Mouse (Mus musculus) myocyte (in vitro differentiated cells): ENCODE data around the gene Tmem189. TPM values are rescaled to one million over a fixed set of nuclear protein-coding genes. Genes with fewer than 3 reads are reported as not detected.

ENCODE experiments used
- H3K27me3 ChIP-seq: one replicate; pipeline ENCODE4 v1.6.1; 2011; ENCODE audit not compliant: control insufficient read depth, insufficient read depth, insufficient read length
- H3K36me3 ChIP-seq: one replicate; pipeline ENCODE4 v1.6.1; 2011; ENCODE audit not compliant: control insufficient read depth, insufficient read depth
- H3K4me2 ChIP-seq: one replicate; pipeline ENCODE4 v1.6.1; 2011; ENCODE audit warnings: low read depth, control low read depth
- H3K4me3 ChIP-seq: one replicate; pipeline ENCODE4 v1.5.1; 2011; ENCODE audit warnings: mild to moderate bottlenecking, control low read depth, moderate library complexity
- H3K79me2 ChIP-seq: one replicate; pipeline ENCODE4 v1.6.1; 2011; ENCODE audit not compliant: control insufficient read depth, insufficient read depth
- H3ac ChIP-seq: one replicate; pipeline ENCODE4 v1.6.1; 2011; ENCODE audit not compliant: control insufficient read depth, insufficient read length
- CEBPB ChIP-seq: IDR thresholded peaks from 2 replicates; pipeline ENCODE4 v1.6.1; 2011; ENCODE audit warnings: mild to moderate bottlenecking, moderate library complexity; ENCODE audit not compliant: poor library complexity, insufficient read depth, severe bottlenecking
- E2F4 ChIP-seq: IDR thresholded peaks from one replicate; pipeline ENCODE4 v1.6.1; 2011; ENCODE audit warnings: mild to moderate bottlenecking, control low read depth, moderate library complexity; ENCODE audit not compliant: insufficient read depth
- MAX ChIP-seq: IDR thresholded peaks from one replicate; pipeline ENCODE4 v1.6.1; 2011; ENCODE audit warnings: low read depth, mild to moderate bottlenecking, control low read depth
- MYOD1 ChIP-seq, 3 experiments: IDR thresholded peaks; one replicate each; pipeline ENCODE4 v1.6.1; 2011; ENCODE audit warnings: control low read depth in 2 of 3, low read depth in 2 of 3, mild to moderate bottlenecking in 2 of 3, moderate library complexity in 1 of 3; ENCODE audit not compliant: insufficient read length in 2 of 3, control insufficient read depth in 1 of 3
- MYOG ChIP-seq, 3 experiments: IDR thresholded peaks; one replicate each; pipeline ENCODE4 v1.6.1; 2011; ENCODE audit warnings: control low read depth in 2 of 3, low read depth in 2 of 3, mild to moderate bottlenecking in 2 of 3; ENCODE audit not compliant: insufficient read length in 2 of 3, control insufficient read depth in 1 of 3, insufficient read depth in 1 of 3
- POLR2A ChIP-seq: IDR thresholded peaks from one replicate; pipeline ENCODE4 v1.6.1; 2011; ENCODE audit warnings: low read depth, mild to moderate bottlenecking, control low read depth, moderate library complexity; ENCODE audit not compliant: insufficient read length
- POLR2AphosphoS2 ChIP-seq: IDR thresholded peaks from one replicate; pipeline ENCODE4 v1.6.1; 2011; ENCODE audit warnings: low read depth, control low read depth; ENCODE audit not compliant: insufficient read length
- REST ChIP-seq: IDR thresholded peaks from one replicate; pipeline ENCODE4 v1.6.1; 2011; ENCODE audit warnings: mild to moderate bottlenecking, control low read depth, moderate library complexity; ENCODE audit not compliant: insufficient read depth, insufficient read length
- SRF ChIP-seq: IDR thresholded peaks from one replicate; pipeline ENCODE4 v1.6.1; 2011; ENCODE audit warnings: low read depth; ENCODE audit not compliant: control insufficient read depth, insufficient read length
- TCF12 ChIP-seq: IDR thresholded peaks from one replicate; pipeline ENCODE4 v1.6.1; 2011; ENCODE audit warnings: mild to moderate bottlenecking, control low read depth; ENCODE audit not compliant: poor library complexity, insufficient read depth, severe bottlenecking
- TCF3 ChIP-seq: IDR thresholded peaks from one replicate; pipeline ENCODE4 v1.6.1; 2011; ENCODE audit warnings: low read depth, control low read depth; ENCODE audit not compliant: insufficient read length
- USF1 ChIP-seq: IDR thresholded peaks from one replicate; pipeline ENCODE4 v1.6.1; 2011; ENCODE audit warnings: low read depth, mild to moderate bottlenecking, control low read depth, moderate library complexity
- polyA plus RNA-seq: library from polyadenylated mRNA; unstranded; fragments of >200 nt; fragmentation: generic; extraction: Trizol; gene quantifications from one replicate; pipeline ENCODE4 v1.2.1, GENCODE M21; 2012; ENCODE audit warnings: missing spikeins

Gene Tmem189
- polyA plus RNA-seq, 1 experiment: 91.9 TPM

- no peak for TF ChIP-seq MYOD1 (IDR thresholded peaks at IDR 0.05; ENCODE audit: control insufficient read depth in 1 of 3, insufficient read length in 2 of 3, low read depth in 2 of 3)
- Histone ChIP-seq H3K79me2 (no peaks in the 10 kb centered on the region), H3K36me3 (no peaks in the 10 kb centered on the region), H3K27me3 (no peaks in the 10 kb centered on the region), H3K4me3 (no peak overlapping the region), H3K4me2 (no peak overlapping the region), H3ac (no peak overlapping the region)
Observed at GRCm38 (mm10) chr2:167712872-167713821, 23.5 kb upstream of the Tmem189 start.

GRCm38 (mm10) chr2:167710574-167710973, 21.0 kb upstream of the Tmem189 start:
- no peak overlapping the region for H3K4me3 ChIP-seq
- no peak overlapping the region for H3ac ChIP-seq
- H3K36me3 ChIP-seq: no peaks in the 10 kb centered on the region
- no peak overlapping the region for H3K4me2 ChIP-seq
- TF ChIP-seq POLR2AphosphoS2: no peak
- 0 out of 2 replicates have a peak, but pooled peaks have one; percentile 16 for TF ChIP-seq CEBPB
- H3K27me3 ChIP-seq: no peaks in the 10 kb centered on the region
- H3K79me2 ChIP-seq: no peaks in the 10 kb centered on the region

- Histone ChIP-seq H3K79me2 (no peaks in the 10 kb centered on the region), H3K36me3 (no peaks in the 10 kb centered on the region), H3ac (no peak overlapping the region), H3K4me2 (no peak overlapping the region), H3K27me3 (no peaks in the 10 kb centered on the region), H3K4me3 (no peak overlapping the region)
- no peak for TF ChIP-seq SRF
- no peak for TF ChIP-seq TCF12
Observed at GRCm38 (mm10) chr2:167709969-167710368, 20.3 kb upstream of the Tmem189 start.

- Histone ChIP-seq H3K4me3 (no peak overlapping the region), H3K36me3 (no peaks in the 10 kb centered on the region), H3K4me2 (no peak overlapping the region), H3ac (no peak overlapping the region), H3K79me2 (no peaks in the 10 kb centered on the region), H3K27me3 (no peaks in the 10 kb centered on the region)
- TF ChIP-seq MAX: no peak
- TF ChIP-seq TCF12: no peak
- TF ChIP-seq POLR2A: no peak
- TF ChIP-seq TCF3: no peak
- TF ChIP-seq MYOG (IDR thresholded peaks at IDR 0.05; ENCODE audit: control insufficient read depth in 1 of 3, insufficient read depth in 1 of 3, insufficient read length in 2 of 3, low read depth in 2 of 3): no peak
- TF ChIP-seq REST: no peak
- no peak for TF ChIP-seq SRF
- TF ChIP-seq MYOD1 (IDR thresholded peaks at IDR 0.05; ENCODE audit: control insufficient read depth in 1 of 3, insufficient read length in 2 of 3, low read depth in 2 of 3): no peak
- TF ChIP-seq POLR2AphosphoS2: no peak
- TF ChIP-seq E2F4: no peak
- TF ChIP-seq USF1: no peak
- no peak for TF ChIP-seq CEBPB
Observed at GRCm38 (mm10) chr2:167708373-167708772, 18.8 kb upstream of the Tmem189 start.

GRCm38 (mm10) chr2:167706183-167706939, 16.7 kb upstream of the Tmem189 start:
- no peaks in the 10 kb centered on the region for H3K27me3 ChIP-seq
- TF ChIP-seq TCF12 (no peak), SRF (no peak), POLR2AphosphoS2 (no peak), REST (no peak), USF1 (no peak), CEBPB (no peak), TCF3 (no peak), E2F4 (no peak), MYOG (IDR thresholded peaks at IDR 0.05; ENCODE audit: control insufficient read depth in 1 of 3, insufficient read depth in 1 of 3, insufficient read length in 2 of 3, low read depth in 2 of 3) (no peak), POLR2A (no peak), MYOD1 (IDR thresholded peaks at IDR 0.05; ENCODE audit: control insufficient read depth in 1 of 3, insufficient read length in 2 of 3, low read depth in 2 of 3) (no peak), MAX (no peak)
- H3K79me2 ChIP-seq: no peaks in the 10 kb centered on the region
- no peak overlapping the region for H3K4me3 ChIP-seq
- no peak overlapping the region for H3K4me2 ChIP-seq
- no peak overlapping the region for H3ac ChIP-seq
- no peaks in the 10 kb centered on the region for H3K36me3 ChIP-seq
